Mouse (Mus musculus): ENCODE measurements at regions not wholly inside any gene's neighbourhood (a gene's known extent, or its start where the extent isn't known, plus 50 kb on each side); places are given as distances from the start of the nearest gene placed in this dataset.
A peak's percentile ranks its signal among the peaks of the same experiment; 100 is the strongest.

DNA sequence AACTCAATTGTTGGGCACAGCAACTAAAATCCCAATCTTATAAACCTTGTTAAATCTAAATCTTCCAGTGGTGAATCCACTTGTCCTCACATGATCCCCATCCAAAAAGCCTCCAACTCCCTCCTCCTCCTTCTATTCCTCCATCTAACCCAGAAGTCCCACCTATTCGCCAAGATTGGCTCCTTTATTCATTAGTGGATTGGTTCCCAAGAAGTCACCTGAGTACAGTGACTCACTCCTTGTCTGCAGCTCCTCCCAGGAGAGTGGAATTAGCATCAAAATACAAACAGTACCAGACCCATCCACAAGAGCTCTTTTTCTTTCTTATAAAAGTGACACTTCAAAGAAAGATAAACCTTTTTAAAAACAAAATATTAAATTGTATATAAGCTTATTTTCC lies 304.6 kb upstream of the Pdcd1 start:
- no peak for TF ChIP-seq CTCF (IDR thresholded peaks at IDR 0.05; ENCODE audit: low read depth)
- Histone ChIP-seq H3K4me2 (ENCODE audit: low read depth, low read length) (no peak overlapping the region), H3K4me1 (ENCODE audit: insufficient read depth, low read length) (no peaks in the 10 kb centered on the region), H3K36me3 (ENCODE audit: insufficient read depth, low read length) (no peaks in the 10 kb centered on the region), H3K27ac (no peak overlapping the region), H3K9ac (replicated peaks; ENCODE audit: low read length) (no peak overlapping the region), H3K4me3 (ENCODE audit: low read length) (no peak overlapping the region), H3K27me3 (ENCODE audit: insufficient read depth, low read length) (no peaks in the 10 kb centered on the region), H3K9me3 (ENCODE audit: low read length) (no peaks in the 10 kb centered on the region)
- DNase-seq (ENCODE audit: low spot score) (no peak), ATAC-seq (no peak)
- WGBS, result 73% methylated on average over 1 of the region's 1 CpGs

DNA sequence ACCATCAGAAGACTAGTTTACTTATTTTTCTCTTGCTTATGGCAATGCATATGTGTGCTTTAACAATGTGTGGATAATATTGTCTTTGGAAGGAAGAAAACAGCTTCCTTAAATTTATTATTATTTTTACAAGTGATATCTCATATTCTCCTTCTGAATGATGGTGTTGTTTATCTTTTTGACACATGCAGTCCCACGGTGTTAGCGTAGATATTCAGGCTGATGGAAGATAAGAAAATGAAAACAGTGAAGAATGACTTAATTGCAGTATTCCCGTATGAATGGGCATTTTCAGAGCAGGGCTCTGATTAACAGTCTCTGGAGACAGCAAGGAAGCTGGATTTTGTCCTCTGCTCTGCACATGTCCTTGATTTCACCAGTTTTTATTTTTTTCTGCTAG lies 303.5 kb upstream of the Pdcd1 start:
- DNase-seq (ENCODE audit: low spot score) (peak; percentile 1), ATAC-seq (no peak)
- no peak overlapping the region for H3K4me2 ChIP-seq (ENCODE audit: low read depth, low read length)
- WGBS, result 53% methylated on average over 3 of the region's 3 CpGs
- no peak for TF ChIP-seq CTCF (IDR thresholded peaks at IDR 0.05; ENCODE audit: low read depth)
- no peak overlapping the region for H3K4me3 ChIP-seq (ENCODE audit: low read length)
- H3K27me3 ChIP-seq (ENCODE audit: insufficient read depth, low read length), result no peaks in the 10 kb centered on the region
- no peak overlapping the region for H3K27ac ChIP-seq
- no peaks in the 10 kb centered on the region for H3K4me1 ChIP-seq (ENCODE audit: insufficient read depth, low read length)
- no peaks in the 10 kb centered on the region for H3K36me3 ChIP-seq (ENCODE audit: insufficient read depth, low read length)
- no peak overlapping the region for H3K9ac ChIP-seq (replicated peaks; ENCODE audit: low read length)
- H3K9me3 ChIP-seq (ENCODE audit: low read length), result no peaks in the 10 kb centered on the region

DNA sequence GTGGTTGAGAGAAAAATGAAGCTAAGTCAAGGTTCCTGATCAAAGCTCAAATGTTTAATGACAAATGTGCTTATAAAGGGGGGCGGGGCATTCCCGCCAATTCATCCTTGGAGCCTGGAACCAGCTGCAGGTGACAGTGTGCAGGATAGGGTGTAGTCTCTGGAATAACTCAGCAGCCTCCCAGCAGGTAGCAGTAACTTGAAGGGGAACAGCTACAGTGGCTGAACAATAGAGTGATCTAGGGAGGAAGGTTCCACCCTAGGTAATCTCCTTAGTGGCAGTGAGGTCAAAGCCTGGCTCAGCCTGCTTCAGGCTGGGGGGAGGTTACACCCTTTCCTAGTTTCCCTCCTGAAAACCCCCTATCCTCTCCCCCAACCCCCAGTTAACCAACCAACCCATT lies 290.2 kb upstream of the Pdcd1 start:
- Histone ChIP-seq H3K4me2 (ENCODE audit: low read depth, low read length) (no peak overlapping the region), H3K4me3 (ENCODE audit: low read length) (no peak overlapping the region), H3K9me3 (ENCODE audit: low read length) (no peaks in the 10 kb centered on the region), H3K27me3 (ENCODE audit: insufficient read depth, low read length) (no peaks in the 10 kb centered on the region), H3K9ac (replicated peaks; ENCODE audit: low read length) (no peak overlapping the region), H3K4me1 (ENCODE audit: insufficient read depth, low read length) (no peaks in the 10 kb centered on the region), H3K36me3 (ENCODE audit: insufficient read depth, low read length) (no peaks in the 10 kb centered on the region), H3K27ac (no peak overlapping the region)
- 100% methylated on average over 2 of the region's 2 CpGs for WGBS
- DNase-seq (ENCODE audit: low spot score) (no peak), ATAC-seq (no peak)
- TF ChIP-seq CTCF (IDR thresholded peaks at IDR 0.05; ENCODE audit: low read depth), result no peak

DNA sequence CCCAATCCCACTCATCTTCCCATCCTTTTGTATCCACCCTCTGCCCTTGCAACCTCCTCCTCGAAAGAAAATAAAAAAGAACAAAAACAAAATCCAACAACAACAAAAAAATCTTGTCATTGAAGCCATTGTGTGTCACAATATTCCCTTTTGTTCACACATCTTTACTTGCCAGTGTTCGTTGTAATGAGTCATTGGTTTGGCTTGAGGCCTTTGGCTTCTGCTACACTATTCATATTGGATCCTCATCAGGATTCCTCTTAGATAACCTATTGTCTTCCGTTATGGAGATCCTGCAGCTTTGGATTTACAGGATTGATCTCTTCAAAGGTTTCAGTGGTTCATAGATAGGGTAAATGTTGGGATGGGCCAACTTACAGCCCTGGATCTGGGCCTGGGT lies 288.9 kb upstream of the Pdcd1 start:
- TF ChIP-seq CTCF (IDR thresholded peaks at IDR 0.05; ENCODE audit: low read depth), result no peak
- Histone ChIP-seq H3K4me3 (ENCODE audit: low read length) (no peak overlapping the region), H3K36me3 (ENCODE audit: insufficient read depth, low read length) (no peaks in the 10 kb centered on the region), H3K4me1 (ENCODE audit: insufficient read depth, low read length) (no peaks in the 10 kb centered on the region), H3K27me3 (ENCODE audit: insufficient read depth, low read length) (no peaks in the 10 kb centered on the region), H3K27ac (no peak overlapping the region), H3K4me2 (ENCODE audit: low read depth, low read length) (no peak overlapping the region), H3K9ac (replicated peaks; ENCODE audit: low read length) (no peak overlapping the region), H3K9me3 (ENCODE audit: low read length) (no peaks in the 10 kb centered on the region)
- WGBS, result 70% methylated on average over 3 of the region's 3 CpGs
- DNase-seq (ENCODE audit: low spot score), result no peak
- no peak for ATAC-seq

DNA sequence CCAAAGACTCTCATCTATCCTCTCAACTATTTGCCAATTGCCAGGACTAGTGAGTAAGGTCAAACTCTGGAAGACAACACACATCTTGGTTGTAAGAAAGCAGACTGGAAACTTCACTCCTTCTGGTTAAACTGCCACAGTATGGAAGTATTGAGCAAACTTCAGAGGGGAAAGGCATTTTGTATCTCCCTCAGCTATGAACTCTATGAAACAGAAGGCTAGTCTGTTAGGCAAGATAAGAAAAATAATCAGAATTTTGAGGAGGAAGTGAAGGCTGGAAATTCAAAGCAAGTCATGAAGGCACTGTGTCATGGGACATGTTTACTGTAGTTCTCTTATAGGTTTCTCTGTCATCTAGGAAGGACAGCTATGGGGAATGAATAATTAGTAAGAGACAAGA lies 265.7 kb upstream of the Pdcd1 start:
- H3K4me1 ChIP-seq (ENCODE audit: insufficient read depth, low read length), result no peaks in the 10 kb centered on the region
- H3K9me3 ChIP-seq (ENCODE audit: low read length), result no peaks in the 10 kb centered on the region
- H3K4me3 ChIP-seq (ENCODE audit: low read length), result no peak overlapping the region
- no peak for DNase-seq (ENCODE audit: low spot score)
- H3K27me3 ChIP-seq (ENCODE audit: insufficient read depth, low read length), result no peaks in the 10 kb centered on the region
- ATAC-seq, result no peak
- no peak overlapping the region for H3K9ac ChIP-seq (replicated peaks; ENCODE audit: low read length)
- H3K36me3 ChIP-seq (ENCODE audit: insufficient read depth, low read length), result no peaks in the 10 kb centered on the region
- no peak overlapping the region for H3K4me2 ChIP-seq (ENCODE audit: low read depth, low read length)
- no peak overlapping the region for H3K27ac ChIP-seq
- no peak for TF ChIP-seq CTCF (IDR thresholded peaks at IDR 0.05; ENCODE audit: low read depth)

DNA sequence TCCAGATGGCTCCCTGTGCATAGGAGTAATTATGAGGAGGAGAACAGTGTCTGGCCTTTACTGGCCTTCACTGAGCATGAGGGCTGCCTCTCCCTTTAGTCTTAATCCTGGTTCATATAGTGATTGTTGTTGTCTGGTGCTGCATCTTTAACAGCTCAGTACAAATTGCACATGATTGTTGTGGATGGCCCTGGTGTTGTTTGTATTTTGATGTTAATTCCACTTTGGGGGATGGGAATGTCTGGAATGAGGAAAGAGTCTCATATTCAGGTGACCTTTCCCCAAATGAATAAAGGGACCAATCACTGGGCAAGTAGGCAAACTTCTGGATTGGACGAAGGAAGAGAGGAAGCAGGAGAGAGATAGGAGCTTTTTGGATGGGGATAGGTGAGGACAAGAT lies 246.0 kb upstream of the Pdcd1 start:
- Histone ChIP-seq H3K4me1 (ENCODE audit: insufficient read depth, low read length) (no peaks in the 10 kb centered on the region), H3K27ac (no peak overlapping the region), H3K9ac (replicated peaks; ENCODE audit: low read length) (no peak overlapping the region), H3K27me3 (ENCODE audit: insufficient read depth, low read length) (no peaks in the 10 kb centered on the region), H3K36me3 (ENCODE audit: insufficient read depth, low read length) (no peaks in the 10 kb centered on the region), H3K9me3 (ENCODE audit: low read length) (no peaks in the 10 kb centered on the region), H3K4me3 (ENCODE audit: low read length) (no peak overlapping the region), H3K4me2 (ENCODE audit: low read depth, low read length) (no peak overlapping the region)
- no peak for ATAC-seq
- 87% methylated on average over 1 of the region's 1 CpGs for WGBS
- DNase-seq (ENCODE audit: low spot score), result no peak
- TF ChIP-seq CTCF (IDR thresholded peaks at IDR 0.05; ENCODE audit: low read depth), result no peak

DNA sequence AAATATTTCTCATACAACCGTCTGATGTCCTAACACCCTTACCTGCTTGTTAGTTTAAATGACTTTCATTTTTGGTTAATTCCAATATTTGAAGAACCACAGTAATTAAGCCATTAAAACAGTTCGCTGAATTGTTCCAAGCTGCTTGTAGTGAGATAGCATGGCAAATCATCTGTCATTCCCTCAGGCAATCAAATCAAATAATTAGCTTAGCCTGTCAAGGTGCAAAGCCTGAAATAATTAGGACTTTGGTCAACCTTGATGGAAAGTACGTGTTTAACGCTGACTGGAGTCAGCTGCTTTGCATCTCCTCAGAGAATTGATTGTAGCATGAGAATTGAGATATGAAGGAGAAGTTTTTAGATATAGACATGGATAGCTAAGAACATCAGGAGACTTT lies 220.2 kb upstream of the Pdcd1 start:
- DNase-seq (ENCODE audit: low spot score) (peak; percentile 33), ATAC-seq (peak; percentile 58; the same call in 1 of the 2 replicates)
- Histone ChIP-seq H3K9ac (replicated peaks; ENCODE audit: low read length) (no peak overlapping the region), H3K9me3 (ENCODE audit: low read length) (no peaks in the 10 kb centered on the region), H3K4me3 (ENCODE audit: low read length) (no peak overlapping the region), H3K36me3 (ENCODE audit: insufficient read depth, low read length) (no peaks in the 10 kb centered on the region), H3K27me3 (ENCODE audit: insufficient read depth, low read length) (no peaks in the 10 kb centered on the region), H3K4me1 (ENCODE audit: insufficient read depth, low read length) (no peaks in the 10 kb centered on the region), H3K4me2 (ENCODE audit: low read depth, low read length) (no peak overlapping the region), H3K27ac (no peak overlapping the region)
- TF ChIP-seq CTCF (IDR thresholded peaks at IDR 0.05; ENCODE audit: low read depth), result no peak
- WGBS, result 62% methylated on average over 4 of the region's 4 CpGs

All from hindbrain, postnatal 0 days (tissue).